Mouse (Mus musculus): ENCODE results near the gene Hmbs.
"Not testable (repeated sequence)": the region's sequence is repeated elsewhere in the genome, so short reads cannot be mapped to it uniquely, and the experiment has no call there.

Hmbs gene

GRCm38 (mm10) chr9:44319887-44320798 lies 23.9 kb downstream of the Hmbs start, which contains the start of gene C2cd2l:
C2cd2l (minus strand) TSS chr9:44320285.
- peak; percentile 90 for DNase-seq

- DNase-seq, result peak; percentile 75
Measured at GRCm38 (mm10) chr9:44319105-44319886, 24.7 kb downstream of the Hmbs start.

- DNase-seq, result peak; percentile 32
Measured at GRCm38 (mm10) chr9:44318826-44319095, 25.3 kb downstream of the Hmbs start.

- no peak for DNase-seq
Measured at GRCm38 (mm10) chr9:44318076-44318825, 25.8 kb downstream of the Hmbs start.

GRCm38 (mm10) chr9:44317452-44317851 lies 26.6 kb downstream of the Hmbs start:
- DNase-seq, result no peak

GRCm38 (mm10) chr9:44314910-44315309 lies 29.1 kb downstream of the Hmbs start:
- no peak for DNase-seq

- DNase-seq, result no peak
Measured at GRCm38 (mm10) chr9:44314257-44314547, 29.8 kb downstream of the Hmbs start.

GRCm38 (mm10) chr9:44313476-44314256 lies 30.4 kb downstream of the Hmbs start:
- DNase-seq, result no peak

- no peak for DNase-seq
Measured at GRCm38 (mm10) chr9:44311136-44312134, 32.6 kb downstream of the Hmbs start.

GRCm38 (mm10) chr9:44310750-44311135 lies 33.3 kb downstream of the Hmbs start:
- no peak for DNase-seq

- no peak for DNase-seq
Measured at GRCm38 (mm10) chr9:44309756-44310155, 34.3 kb downstream of the Hmbs start.

- DNase-seq, result peak; percentile 49
Measured at GRCm38 (mm10) chr9:44307248-44307647, 36.8 kb downstream of the Hmbs start.

- DNase-seq, result no peak
Measured at GRCm38 (mm10) chr9:44306532-44306931, 37.5 kb downstream of the Hmbs start.

GRCm38 (mm10) chr9:44305466-44306079 lies 38.5 kb downstream of the Hmbs start, which contains the start of gene Hinfp:
Hinfp (minus strand) TSS chr9:44305671.
- peak; percentile 93 for DNase-seq

- DNase-seq, result not testable (repeated sequence)
Measured at GRCm38 (mm10) chr9:44300001-44300400, 44.0 kb downstream of the Hmbs start.

GRCm38 (mm10) chr9:44292490-44292889 lies 51.5 kb downstream of the Hmbs start:
- peak; percentile 82 for DNase-seq

- no peak for DNase-seq
Measured at GRCm38 (mm10) chr9:44288959-44289291, 55.1 kb downstream of the Hmbs start.

- no peak for DNase-seq
Measured at GRCm38 (mm10) chr9:44288076-44288958, 55.7 kb downstream of the Hmbs start, which contains the start of gene Abcg4. Abcg4 (minus strand) TSS chr9:44288615.

GRCm38 (mm10) chr9:44287401-44288075 lies 56.5 kb downstream of the Hmbs start:
- no peak for DNase-seq

All from thymus, postnatal 4 days (tissue).